Mouse (Mus musculus) stomach, postnatal 0 days (tissue): ENCODE data around the gene Myo10. TPM values are rescaled to one million over a fixed set of nuclear protein-coding genes. Genes with fewer than 3 reads are reported as not detected.

ENCODE experiments used
- ATAC-seq: fragments of 200-750 bp; cut with Nextera tagmentation; 2 replicates; pipeline ENCODE4 v1.8.0; 2017; ENCODE audit not compliant: low FRiP score, low TSS enrichment
- DNase-seq: peaks from one replicate; pipeline ENCODE4 v3.0.0-alpha.2; 2016; ENCODE audit warnings: low spot score
- H3K27ac ChIP-seq: fragments of 300-500 bp; sonication (generic); replicated peaks from 2 replicates; pipeline ENCODE4 v1.5.1; 2014; ENCODE audit warnings: mild to moderate bottlenecking, control low read depth
- H3K27me3 ChIP-seq: fragments of 300-500 bp; sonication (generic); 2 replicates; pipeline ENCODE4 v1.6.1; 2014; ENCODE audit warnings: low read length; ENCODE audit not compliant: control insufficient read depth, insufficient read depth
- H3K36me3 ChIP-seq: fragments of 300-500 bp; sonication (generic); 2 replicates; pipeline ENCODE4 v1.6.1; 2014; ENCODE audit warnings: low read length, mixed read lengths; ENCODE audit not compliant: control insufficient read depth, insufficient read depth
- H3K4me1 ChIP-seq: fragments of 300-500 bp; sonication (generic); replicated peaks from 2 replicates; pipeline ENCODE4 v1.6.1; 2014; ENCODE audit warnings: antibody characterized with exemption; ENCODE audit not compliant: control insufficient read depth, insufficient read depth
- H3K4me2 ChIP-seq: fragments of 300-500 bp; sonication (generic); replicated peaks from 2 replicates; pipeline ENCODE4 v1.6.1; 2014; ENCODE audit warnings: low read depth, mild to moderate bottlenecking, control low read depth, moderate library complexity
- H3K4me3 ChIP-seq: fragments of 300-500 bp; sonication (generic); 2 replicates; pipeline ENCODE4 v1.5.1; 2014; ENCODE audit warnings: low read depth, low read length, control low read depth
- H3K9ac ChIP-seq: fragments of 300-500 bp; sonication (generic); 2 replicates; pipeline ENCODE4 v1.6.1; 2014; ENCODE audit warnings: mild to moderate bottlenecking, low read length, control low read depth, mixed read lengths
- H3K9me3 ChIP-seq: fragments of 300-500 bp; sonication (generic); 2 replicates; pipeline ENCODE4 v1.6.1; 2016; ENCODE audit warnings: low read length; ENCODE audit not compliant: control insufficient read depth
- CTCF ChIP-seq: IDR thresholded peaks from 2 replicates; pipeline ENCODE4 v1.5.1; 2016; ENCODE audit warnings: antibody characterized with exemption, low read depth, mild to moderate bottlenecking, moderate library complexity
- EP300 ChIP-seq: optimal IDR thresholded peaks from 2 replicates; pipeline ENCODE3; 2016; ENCODE audit warnings: antibody characterized with exemption
- WGBS: fragments of 180-500 bp; shearing (Covaris S2); extraction: QIAGEN DNeasy Blood & Tissue Kit; methylation state at CpG from one replicate; pipeline ENCODE4 v1.1.7; 2014; 5-methylcytosine and 5-hydroxymethylcytosine counted together
- polyA plus RNA-seq: library from polyadenylated mRNA; unstranded; fragments of >200 nt; fragmentation: Nextera tagmentation; extraction: Ambion mirVana; gene quantifications from 2 replicates; pipeline ENCODE4 v1.2.1, GENCODE M21; 2015

Gene Myo10
- polyA plus RNA-seq, 1 experiment from 2014 or later = 15.8 TPM

DNA sequence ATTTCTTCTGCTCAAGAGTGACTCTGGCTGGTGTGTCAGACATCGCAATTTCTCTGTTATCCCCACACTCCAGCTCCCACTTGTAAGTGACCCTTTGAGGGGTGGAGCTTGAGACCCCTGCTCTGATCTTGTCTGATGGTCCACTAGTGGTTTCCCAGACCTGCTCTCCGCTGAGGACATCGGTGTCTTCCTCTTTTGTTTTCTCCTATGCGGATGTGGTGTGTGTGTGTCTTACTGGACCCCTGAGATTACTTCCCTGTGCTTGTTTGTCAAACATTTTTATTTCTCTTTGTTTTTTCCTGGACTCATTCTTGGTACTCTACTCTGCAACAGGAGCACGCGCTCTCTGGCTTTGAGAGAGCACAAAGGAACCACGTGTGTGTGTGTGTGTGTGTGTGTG is 239.6 kb downstream of the Myo10 start:
- WGBS = 74% methylated on average over 7 of the region's 7 CpGs

More for the DNA sequence above, 239.6 kb downstream of the Myo10 start:
- no peak overlapping the region for H3K9ac ChIP-seq
- no peaks in the 10 kb centered on the region for H3K27me3 ChIP-seq
- no peak for ATAC-seq
- no peak overlapping the region for H3K4me2 ChIP-seq
- H3K27ac ChIP-seq = no peak overlapping the region
- no peak overlapping the region for H3K4me3 ChIP-seq
- H3K9me3 ChIP-seq = no peaks in the 10 kb centered on the region
- no peak for DNase-seq
- H3K4me1 ChIP-seq = no peaks in the 10 kb centered on the region
- TF ChIP-seq EP300 (no peak), CTCF (no peak)
- no peaks in the 10 kb centered on the region for H3K36me3 ChIP-seq

Other genes with a start within 250 kb of the Myo10 start
- 19.6 and 20.7 TPM in 2 replicates for gene Basp1, start 208.8 kb upstream of the Myo10 start, polyA plus RNA-seq
- gene Retreg1, start 220.7 kb downstream of the Myo10 start, polyA plus RNA-seq = 32.8 and 33.6 TPM in 2 replicates